Mouse (Mus musculus) embryonic facial prominence, embryonic 12.5 days (tissue): ENCODE measurements around the gene Ttc17. TPM values are rescaled to one million over a fixed set of nuclear protein-coding genes. Genes with fewer than 3 reads are reported as not detected.

ENCODE experiments used
- ATAC-seq: fragments of 200-750 bp; cut with Nextera tagmentation; 2 replicates; pipeline ENCODE4 v1.8.0; 2017; ENCODE audit not compliant: insufficient number of reproducible peaks, insufficient read depth, low FRiP score, low TSS enrichment
- H3K27ac ChIP-seq: fragments of 300-500 bp; sonication (generic); 2 replicates; pipeline ENCODE4 v1.5.1; 2016; ENCODE audit warnings: mild to moderate bottlenecking
- H3K27me3 ChIP-seq: fragments of 300-500 bp; sonication (generic); 2 replicates; pipeline ENCODE4 v1.6.1; 2016; ENCODE audit warnings: mild to moderate bottlenecking, moderate library complexity
- H3K36me3 ChIP-seq: fragments of 300-500 bp; sonication (generic); 2 replicates; pipeline ENCODE4 v1.6.1; 2016; ENCODE audit warnings: mild to moderate bottlenecking
- H3K4me1 ChIP-seq: fragments of 300-500 bp; sonication (generic); 2 replicates; pipeline ENCODE4 v1.6.1; 2016
- H3K4me2 ChIP-seq: fragments of 300-500 bp; sonication (generic); replicated peaks from 2 replicates; pipeline ENCODE4 v1.6.1; 2016; ENCODE audit warnings: mild to moderate bottlenecking, moderate library complexity
- H3K4me3 ChIP-seq: fragments of 300-500 bp; sonication (generic); 2 replicates; pipeline ENCODE4 v1.5.1; 2016; ENCODE audit warnings: mild to moderate bottlenecking
- H3K9ac ChIP-seq: fragments of 300-500 bp; sonication (generic); 2 replicates; pipeline ENCODE4 v1.6.1; 2016; ENCODE audit warnings: mild to moderate bottlenecking, moderate library complexity
- H3K9me3 ChIP-seq: fragments of 300-500 bp; sonication (generic); 2 replicates; pipeline ENCODE4 v1.6.1; 2016; ENCODE audit warnings: mild to moderate bottlenecking, moderate library complexity
- WGBS: fragments of 180-500 bp; shearing (Covaris S2); methylation state at CpG from one replicate; pipeline ENCODE4 v1.1.7; 2016; 5-methylcytosine and 5-hydroxymethylcytosine counted together
- polyA plus RNA-seq: library from polyadenylated mRNA; unstranded; fragments of >200 nt; fragmentation: Nextera tagmentation; extraction: Ambion mirVana; gene quantifications from 2 replicates; pipeline ENCODE4 v1.2.1, GENCODE M21; 2016

Ttc17 gene
- polyA plus RNA-seq, 1 experiment from 2014 or later, result 16.9 TPM

DNA sequence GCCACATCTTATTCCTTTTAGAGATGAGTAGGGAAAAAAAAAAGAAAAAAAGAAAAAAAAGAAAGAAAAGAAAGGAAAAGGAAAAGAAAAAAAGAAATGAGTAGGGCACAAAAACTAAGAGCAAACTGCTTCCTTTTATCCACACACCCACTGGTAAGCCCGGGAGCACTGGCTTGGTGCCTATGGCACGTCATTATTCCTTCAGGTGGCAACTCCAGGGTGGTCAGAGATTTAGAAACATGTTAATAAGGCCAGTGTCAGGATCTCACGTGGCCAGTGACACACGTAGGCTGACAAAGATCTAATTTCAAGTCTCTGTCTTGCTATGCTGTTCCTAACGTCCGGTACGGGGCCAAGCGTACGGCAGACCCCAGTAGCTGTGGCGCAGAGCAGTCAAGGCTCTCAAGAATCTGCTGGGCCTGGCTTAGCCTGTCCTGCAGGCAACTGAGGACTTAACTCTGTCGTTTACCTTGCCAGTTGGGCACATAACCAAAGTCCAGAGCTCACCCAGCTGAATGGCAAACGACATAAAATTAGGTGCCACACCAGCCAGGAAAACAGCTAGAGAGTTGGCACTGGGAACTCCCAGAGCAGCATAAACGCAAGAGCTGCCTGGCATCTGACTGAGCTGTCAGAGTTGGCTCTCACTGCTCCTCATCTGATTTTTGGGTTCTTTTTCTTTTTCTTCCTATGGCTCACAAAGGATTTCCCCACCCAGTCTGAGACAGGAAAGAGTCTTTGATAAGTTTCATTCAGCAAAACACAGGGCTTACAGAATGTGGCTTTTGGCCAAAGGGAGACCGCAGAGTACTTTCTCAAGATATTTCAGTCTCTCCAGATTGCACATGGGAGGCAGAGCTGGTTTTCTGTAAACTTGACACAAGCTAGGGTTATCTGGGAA, 72.4 kb downstream of the Ttc17 start:
- Histone ChIP-seq H3K36me3 (peaks cover 53% of the 10 kb centered on the region), H3K9me3 (no peaks in the 10 kb centered on the region), H3K4me2 (no peak overlapping the region), H3K4me1 (no peaks in the 10 kb centered on the region), H3K9ac (no peak overlapping the region), H3K4me3 (no peak overlapping the region), H3K27ac (no peak overlapping the region), H3K27me3 (no peaks in the 10 kb centered on the region)
- no peak for ATAC-seq
- WGBS, result 88% methylated on average over 14 of the region's 14 CpGs

DNA sequence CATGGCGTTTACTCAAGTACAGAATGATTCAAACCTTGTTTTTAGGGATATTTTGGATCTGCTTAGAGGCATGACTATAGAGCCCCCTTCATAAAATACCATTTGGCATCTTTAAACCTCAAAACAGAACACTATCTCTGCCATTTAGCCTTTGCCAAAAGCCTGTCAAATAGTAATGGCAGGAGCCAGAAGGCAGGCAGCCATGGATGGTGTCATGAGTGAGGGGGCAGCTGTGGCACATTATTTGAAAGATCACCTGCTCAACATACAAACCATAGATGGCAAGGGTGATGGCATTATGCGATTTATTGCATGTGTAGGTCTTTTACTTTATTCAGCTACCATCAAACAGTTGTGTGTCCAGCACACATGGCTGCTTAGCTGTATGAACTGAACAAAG, 73.4 kb downstream of the Ttc17 start:
- WGBS, result 95% methylated on average over 2 of the region's 2 CpGs
- H3K9me3 ChIP-seq, result no peaks in the 10 kb centered on the region
- no peak overlapping the region for H3K4me3 ChIP-seq
- H3K4me2 ChIP-seq, result no peak overlapping the region
- H3K4me1 ChIP-seq, result no peaks in the 10 kb centered on the region
- no peak overlapping the region for H3K27ac ChIP-seq
- H3K9ac ChIP-seq, result no peak overlapping the region
- no peaks in the 10 kb centered on the region for H3K27me3 ChIP-seq
- peaks cover 56% of the 10 kb centered on the region for H3K36me3 ChIP-seq
- ATAC-seq, result no peak

DNA sequence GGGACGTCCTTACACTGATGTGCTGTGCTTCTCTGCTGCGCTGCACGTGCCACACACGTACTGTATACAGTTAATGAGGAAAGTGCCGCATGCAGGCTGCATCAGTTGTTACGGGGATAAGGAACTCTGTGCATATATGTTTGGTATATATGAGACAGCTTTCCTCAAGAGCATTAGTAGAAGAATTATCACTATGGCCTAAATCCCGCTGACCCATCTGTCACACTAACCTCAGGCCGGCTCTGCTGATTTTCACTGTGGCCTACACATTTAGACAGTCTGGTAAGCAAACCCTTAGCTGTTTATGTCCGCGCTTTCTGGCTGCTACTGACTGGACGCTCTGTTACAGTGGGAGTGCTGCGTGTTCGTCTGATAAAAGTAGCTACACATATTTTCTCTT, 77.2 kb downstream of the Ttc17 start:
- WGBS, result 94% methylated on average over 13 of the region's 13 CpGs

DNA sequence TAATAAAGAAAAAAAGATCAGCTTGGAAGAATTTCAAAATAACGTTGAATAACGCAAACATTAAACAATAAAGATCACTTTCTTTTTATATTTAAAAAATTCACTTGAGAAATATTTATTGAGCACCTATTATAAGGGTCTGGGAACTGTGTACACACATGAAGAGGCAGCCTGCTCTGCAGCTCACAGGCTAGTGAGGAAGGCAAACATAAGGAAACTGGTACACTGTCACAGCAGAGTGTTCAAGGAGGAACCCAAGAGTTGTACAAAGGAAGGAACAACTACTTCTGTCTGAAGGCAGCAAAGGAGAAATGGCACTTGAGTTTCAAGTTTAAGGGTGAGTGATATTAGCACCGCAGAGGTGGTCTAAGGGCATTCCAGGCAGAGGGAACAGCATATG, 78.7 kb downstream of the Ttc17 start:
- Histone ChIP-seq H3K4me3 (no peak overlapping the region), H3K27ac (no peak overlapping the region), H3K4me2 (no peak overlapping the region), H3K9ac (no peak overlapping the region), H3K4me1 (no peaks in the 10 kb centered on the region), H3K27me3 (no peaks in the 10 kb centered on the region), H3K9me3 (no peaks in the 10 kb centered on the region), H3K36me3 (peaks cover 81% of the 10 kb centered on the region)
- no peak for ATAC-seq
- 96% methylated on average over 3 of the region's 3 CpGs for WGBS

More for the DNA sequence above, 77.2 kb downstream of the Ttc17 start:
- ATAC-seq, result no peak
- Histone ChIP-seq H3K4me1 (no peaks in the 10 kb centered on the region), H3K27me3 (no peaks in the 10 kb centered on the region), H3K9ac (no peak overlapping the region), H3K4me2 (no peak overlapping the region), H3K36me3 (peaks cover 74% of the 10 kb centered on the region), H3K9me3 (no peaks in the 10 kb centered on the region), H3K4me3 (no peak overlapping the region), H3K27ac (no peak overlapping the region)

DNA sequence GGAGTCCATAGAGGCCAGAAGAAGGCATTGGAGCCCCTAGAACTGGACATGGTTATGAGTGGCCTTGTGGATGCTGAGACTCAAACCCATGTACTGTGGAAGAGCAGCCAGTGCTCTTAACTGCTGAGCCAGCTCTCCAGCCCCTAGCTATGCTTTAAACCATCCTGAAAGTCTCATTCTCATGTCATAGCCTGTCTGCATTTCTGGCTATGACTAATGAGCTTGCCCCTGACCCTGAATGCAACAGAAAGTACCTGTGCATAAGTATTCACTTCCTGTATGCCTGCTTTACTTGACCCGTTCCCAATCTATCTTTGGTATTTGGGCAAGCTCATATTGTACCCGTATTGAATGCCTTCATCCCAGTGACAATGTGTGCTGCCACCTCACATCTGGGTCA, 86.7 kb downstream of the Ttc17 start:
- 67% methylated on average over 2 of the region's 2 CpGs for WGBS
- Histone ChIP-seq H3K27ac (no peak overlapping the region), H3K9me3 (no peaks in the 10 kb centered on the region), H3K4me1 (no peaks in the 10 kb centered on the region), H3K27me3 (no peaks in the 10 kb centered on the region), H3K9ac (no peak overlapping the region), H3K4me3 (no peak overlapping the region), H3K4me2 (no peak overlapping the region), H3K36me3 (peaks cover 44% of the 10 kb centered on the region)
- ATAC-seq, result no peak

DNA sequence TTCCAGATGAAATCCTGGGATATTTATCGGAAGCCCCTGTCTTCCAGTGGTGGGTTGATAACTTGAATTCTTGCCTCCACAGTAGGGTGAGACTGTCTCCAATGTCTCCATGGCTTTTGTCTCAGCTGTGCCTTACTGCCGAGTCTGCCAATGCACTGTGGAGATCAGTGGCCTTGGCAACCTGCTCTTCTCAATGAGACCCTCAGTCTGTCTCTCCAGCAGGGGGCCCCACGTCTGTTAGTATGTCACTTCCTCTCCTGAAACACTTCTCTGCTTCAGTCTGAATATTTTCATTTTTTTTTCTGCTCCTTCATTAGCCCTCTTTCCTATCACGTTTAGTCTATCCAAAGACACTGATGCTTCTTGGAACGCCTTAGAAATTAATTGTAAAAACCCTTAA, 90.0 kb downstream of the Ttc17 start:
- Histone ChIP-seq H3K9ac (no peak overlapping the region), H3K4me3 (no peak overlapping the region), H3K27ac (no peak overlapping the region), H3K4me2 (no peak overlapping the region), H3K36me3 (peaks cover 28% of the 10 kb centered on the region), H3K9me3 (no peaks in the 10 kb centered on the region), H3K27me3 (no peaks in the 10 kb centered on the region), H3K4me1 (no peaks in the 10 kb centered on the region)
- no peak for ATAC-seq
- 68% methylated on average over 5 of the region's 5 CpGs for WGBS

DNA sequence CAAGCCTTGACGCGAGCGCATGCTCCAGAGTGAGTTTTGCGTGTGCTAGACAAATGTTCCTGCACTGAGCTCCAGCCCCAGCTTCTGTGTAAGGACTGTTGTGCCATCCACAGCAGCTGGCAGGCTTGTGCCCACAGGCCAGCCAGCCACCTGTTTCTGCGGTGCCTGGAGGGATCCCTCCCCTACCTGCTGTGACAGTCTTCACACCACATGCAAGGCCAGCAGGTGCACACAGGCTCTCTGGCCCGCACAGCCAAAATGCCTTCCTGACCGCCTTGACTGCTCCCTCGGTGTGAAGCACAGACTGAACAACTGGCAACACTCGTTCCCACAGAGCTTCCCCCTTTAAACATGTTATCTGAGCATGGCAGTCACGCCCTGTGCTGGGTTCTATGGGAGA, 102.5 kb downstream of the Ttc17 start:
- Histone ChIP-seq H3K36me3 (peaks cover 37% of the 10 kb centered on the region), H3K9me3 (no peaks in the 10 kb centered on the region), H3K27me3 (no peaks in the 10 kb centered on the region), H3K27ac (no peak overlapping the region), H3K4me1 (no peaks in the 10 kb centered on the region), H3K9ac (no peak overlapping the region), H3K4me2 (no peak overlapping the region), H3K4me3 (no peak overlapping the region)
- 93% methylated on average over 10 of the region's 10 CpGs for WGBS
- ATAC-seq, result no peak

DNA sequence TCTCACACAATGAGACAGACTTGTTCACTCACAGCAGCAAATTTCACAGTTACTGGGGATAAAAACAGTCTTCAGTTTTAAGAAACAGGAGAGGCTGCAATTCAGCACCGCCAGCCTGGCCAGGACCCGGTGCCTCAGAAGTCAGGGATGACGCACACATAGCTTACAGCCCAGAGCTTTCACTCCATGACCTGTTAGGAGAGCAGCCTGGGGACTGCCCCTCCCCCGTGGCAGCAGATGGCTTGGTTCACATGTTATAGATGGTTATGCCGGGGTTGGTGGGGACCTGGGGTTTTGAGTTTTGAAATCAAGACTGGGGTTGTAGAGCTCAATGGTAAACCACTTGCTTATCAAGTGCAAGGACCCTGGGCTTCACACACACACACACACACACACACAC, 104.1 kb downstream of the Ttc17 start:
- Histone ChIP-seq H3K27ac (no peak overlapping the region), H3K4me2 (no peak overlapping the region), H3K9me3 (no peaks in the 10 kb centered on the region), H3K4me3 (no peak overlapping the region), H3K27me3 (no peaks in the 10 kb centered on the region), H3K4me1 (no peaks in the 10 kb centered on the region), H3K36me3 (peaks cover 37% of the 10 kb centered on the region), H3K9ac (no peak overlapping the region)
- ATAC-seq, result no peak
- 72% methylated on average over 5 of the region's 5 CpGs for WGBS

DNA sequence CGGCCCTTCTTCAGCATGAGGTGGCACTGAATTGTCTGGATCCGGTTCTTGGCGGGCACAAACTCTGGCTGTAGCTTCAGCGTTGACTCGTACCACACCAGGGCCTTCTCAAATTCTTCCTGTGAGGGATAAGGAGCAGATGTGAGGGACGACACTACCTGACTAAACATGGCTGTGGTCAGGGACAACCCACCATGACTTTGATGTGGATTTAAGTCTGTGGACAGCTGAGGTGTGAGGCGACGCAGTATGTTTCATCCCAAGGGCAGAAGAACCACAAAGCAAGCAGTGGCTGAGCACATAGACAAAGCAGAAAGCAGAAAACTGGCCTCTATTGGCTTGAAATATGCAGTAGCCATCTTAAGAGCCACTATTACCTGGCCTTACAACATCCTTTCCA, 104.7 kb downstream of the Ttc17 start:
- no peak overlapping the region for H3K9ac ChIP-seq
- H3K4me3 ChIP-seq, result no peak overlapping the region
- no peak for ATAC-seq
- WGBS, result 84% methylated on average over 8 of the region's 8 CpGs
- H3K4me2 ChIP-seq, result no peak overlapping the region
- H3K9me3 ChIP-seq, result no peaks in the 10 kb centered on the region
- H3K27me3 ChIP-seq, result no peaks in the 10 kb centered on the region
- H3K4me1 ChIP-seq, result no peaks in the 10 kb centered on the region
- peaks cover 37% of the 10 kb centered on the region for H3K36me3 ChIP-seq
- no peak overlapping the region for H3K27ac ChIP-seq

DNA sequence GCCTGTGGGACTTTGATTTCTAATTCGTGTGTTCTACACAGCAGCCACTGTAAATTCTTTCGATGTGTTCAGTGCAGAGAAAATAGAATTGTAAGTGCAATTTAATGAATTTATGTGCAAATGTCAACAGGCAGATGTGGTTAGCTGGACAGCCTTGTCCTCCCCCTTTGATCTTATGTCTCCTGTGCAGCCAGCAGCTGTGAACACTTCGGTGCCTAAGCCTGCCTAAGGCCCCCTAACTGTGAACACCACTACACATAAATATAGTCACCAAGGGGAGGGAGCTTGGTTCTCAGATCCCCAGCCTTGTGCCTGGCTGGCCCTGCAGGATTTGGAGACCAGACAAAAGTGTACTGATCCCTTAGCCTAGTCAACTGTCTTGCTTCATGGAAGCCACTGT, 109.0 kb downstream of the Ttc17 start:
- Histone ChIP-seq H3K27ac (no peak overlapping the region), H3K4me2 (no peak overlapping the region), H3K27me3 (no peaks in the 10 kb centered on the region), H3K9ac (no peak overlapping the region), H3K4me3 (no peak overlapping the region), H3K9me3 (no peaks in the 10 kb centered on the region), H3K36me3 (peaks cover 27% of the 10 kb centered on the region), H3K4me1 (no peaks in the 10 kb centered on the region)
- 78% methylated on average over 3 of the region's 3 CpGs for WGBS
- ATAC-seq, result no peak

DNA sequence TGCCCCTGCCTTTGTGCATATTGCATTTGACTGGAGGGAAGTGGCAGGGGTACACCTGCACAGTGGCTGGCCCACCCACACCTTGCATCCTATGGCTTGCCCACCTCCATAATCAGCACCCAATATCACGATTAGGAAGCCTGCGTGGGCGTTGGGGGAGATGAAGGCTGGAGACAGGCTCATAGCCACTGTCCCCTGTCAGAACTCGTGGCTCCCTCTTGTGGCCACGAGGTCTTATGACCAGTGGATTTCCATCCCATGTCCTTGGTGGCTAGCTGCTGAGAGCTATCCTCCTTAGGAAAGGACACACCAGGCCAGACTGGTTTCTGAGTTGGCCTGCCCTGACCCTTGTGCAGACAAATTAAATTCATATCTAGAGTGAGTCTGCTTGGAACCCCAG, 116.0 kb downstream of the Ttc17 start:
- Histone ChIP-seq H3K4me3 (no peak overlapping the region), H3K9ac (no peak overlapping the region), H3K36me3 (no peaks in the 10 kb centered on the region), H3K4me2 (no peak overlapping the region), H3K27me3 (no peaks in the 10 kb centered on the region), H3K27ac (no peak overlapping the region), H3K4me1 (peaks cover 10% of the 10 kb centered on the region; the same call in 1 of the 2 replicates), H3K9me3 (no peaks in the 10 kb centered on the region)
- no peak for ATAC-seq
- under 1% methylated on average over 5 of the region's 5 CpGs for WGBS

DNA sequence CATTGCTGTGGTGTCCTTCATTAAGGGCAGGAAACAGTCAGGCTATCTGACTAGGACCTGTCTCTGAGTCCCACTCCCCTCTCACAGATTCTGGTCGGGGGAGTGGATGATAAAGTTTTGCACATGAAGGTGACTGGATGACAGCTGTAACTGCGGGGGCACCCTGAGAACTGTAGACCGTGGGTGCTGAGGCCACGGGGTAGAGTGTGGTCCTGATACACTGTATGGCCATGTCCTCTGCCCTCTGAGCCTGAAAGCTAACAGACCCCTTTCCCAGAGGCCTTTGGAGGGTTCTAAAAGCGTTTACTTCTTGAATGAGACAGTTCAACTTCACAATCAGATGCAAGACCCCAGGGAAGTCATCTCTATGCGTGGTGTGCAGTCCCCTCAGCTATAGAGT, 116.8 kb downstream of the Ttc17 start:
- H3K36me3 ChIP-seq, result no peaks in the 10 kb centered on the region
- H3K9ac ChIP-seq, result no peak overlapping the region
- H3K4me2 ChIP-seq, result no peak overlapping the region
- H3K4me3 ChIP-seq, result no peak overlapping the region
- no peaks in the 10 kb centered on the region for H3K9me3 ChIP-seq
- no peaks in the 10 kb centered on the region for H3K27me3 ChIP-seq
- peaks cover 10% of the 10 kb centered on the region; the same call in 1 of the 2 replicates for H3K4me1 ChIP-seq
- 70% methylated on average over 6 of the region's 6 CpGs for WGBS
- no peak overlapping the region for H3K27ac ChIP-seq
- 0 out of 2 replicates have a peak, but pooled peaks have one; percentile 9 for ATAC-seq
